Mouse (Mus musculus) stomach, embryonic 14.5 days (tissue): ENCODE results near the gene Mkrn2. TPM values are rescaled to one million over a fixed set of nuclear protein-coding genes. Genes with fewer than 3 reads are reported as not detected.

Experiments
- ATAC-seq: fragments of 200-750 bp; cut with Nextera tagmentation; 2 replicates; pipeline ENCODE4 v1.8.0; 2017; ENCODE audit warnings: low read depth, moderate TSS enrichment; ENCODE audit not compliant: insufficient number of reproducible peaks, insufficient read depth, low FRiP score
- H3K27ac ChIP-seq: fragments of 300-500 bp; sonication (generic); 2 replicates; pipeline ENCODE4 v1.5.1; 2014; ENCODE audit warnings: mild to moderate bottlenecking, low read length, moderate library complexity, mixed read lengths
- H3K27me3 ChIP-seq: fragments of 300-500 bp; sonication (generic); 2 replicates; pipeline ENCODE4 v1.6.1; 2014; ENCODE audit warnings: low read length, control low read depth, mixed read lengths; ENCODE audit not compliant: control insufficient read depth, insufficient read depth
- H3K36me3 ChIP-seq: fragments of 300-500 bp; sonication (generic); 2 replicates; pipeline ENCODE4 v1.6.1; 2014; ENCODE audit warnings: mild to moderate bottlenecking, control low read depth, low read length, moderate library complexity, mixed read lengths; ENCODE audit not compliant: control insufficient read depth, insufficient read depth
- H3K4me1 ChIP-seq: fragments of 300-500 bp; sonication (generic); 2 replicates; pipeline ENCODE4 v1.6.1; 2014; ENCODE audit warnings: low read length, control low read depth, mixed read lengths; ENCODE audit not compliant: control insufficient read depth, insufficient read depth
- H3K4me2 ChIP-seq: fragments of 300-500 bp; sonication (generic); replicated peaks from 2 replicates; pipeline ENCODE4 v1.6.1; 2014; ENCODE audit warnings: low read depth, low read length, control low read depth
- H3K4me3 ChIP-seq: fragments of 300-500 bp; sonication (generic); 2 replicates; pipeline ENCODE4 v1.5.1; 2014; ENCODE audit warnings: low read depth, low read length, control low read depth
- H3K9ac ChIP-seq: fragments of 300-500 bp; sonication (generic); replicated peaks from 2 replicates; pipeline ENCODE4 v1.6.1; 2014; ENCODE audit warnings: low read depth, mild to moderate bottlenecking, control low read depth, low read length, moderate library complexity, mixed read lengths
- H3K9me3 ChIP-seq: fragments of 300-500 bp; sonication (generic); 2 replicates; pipeline ENCODE4 v1.6.1; 2016; ENCODE audit warnings: low read depth, low read length, control low read depth; ENCODE audit not compliant: control insufficient read depth
- WGBS: fragments of 180-500 bp; shearing (Covaris S2); extraction: QIAGEN DNeasy Blood & Tissue Kit; methylation state at CpG from one replicate; pipeline ENCODE4 v1.1.7; 2014; 5-methylcytosine and 5-hydroxymethylcytosine counted together
- polyA plus RNA-seq: library from polyadenylated mRNA; unstranded; fragments of >200 nt; fragmentation: Nextera tagmentation; extraction: Ambion mirVana; gene quantifications from 2 replicates; pipeline ENCODE4 v1.2.1, GENCODE M21; 2014

Mkrn2 gene
- polyA plus RNA-seq, 1 experiment from 2014 or later, result 32.5 TPM

- H3K4me2 ChIP-seq, result no peak overlapping the region
- H3K4me1 ChIP-seq, result peaks cover 23% of the 10 kb centered on the region
- ATAC-seq, result peak; percentile 75
- no peak overlapping the region for H3K9ac ChIP-seq
- no peaks in the 10 kb centered on the region for H3K27me3 ChIP-seq
- 0 out of 2 replicates have a peak overlapping the region, but pooled peaks have one; percentile 46 for H3K27ac ChIP-seq
- H3K36me3 ChIP-seq, result no peaks in the 10 kb centered on the region
- WGBS, result 39% methylated on average over 5 of the region's 5 CpGs
- H3K9me3 ChIP-seq, result no peaks in the 10 kb centered on the region
- H3K4me3 ChIP-seq, result no peak overlapping the region
These were observed 49.0 kb downstream of the Mkrn2 start for GRCm38 (mm10) chr6:115650476-115651427.

- ATAC-seq, result no peak
- Histone ChIP-seq H3K27me3 (no peaks in the 10 kb centered on the region), H3K27ac (no peak overlapping the region)
These were observed 50.0 kb downstream of the Mkrn2 start for GRCm38 (mm10) chr6:115651719-115652118.

GRCm38 (mm10) chr6:115653939-115654338 lies 52.2 kb downstream of the Mkrn2 start:
- WGBS, result 34% methylated on average over 2 of the region's 2 CpGs
- no peaks in the 10 kb centered on the region for H3K27me3 ChIP-seq
- no peaks in the 10 kb centered on the region for H3K9me3 ChIP-seq
- no peak overlapping the region for H3K27ac ChIP-seq
- H3K9ac ChIP-seq, result no peak overlapping the region
- no peaks in the 10 kb centered on the region for H3K36me3 ChIP-seq
- no peak overlapping the region for H3K4me2 ChIP-seq
- H3K4me1 ChIP-seq, result peaks cover 23% of the 10 kb centered on the region
- H3K4me3 ChIP-seq, result no peak overlapping the region
- ATAC-seq, result no peak

More at GRCm38 (mm10) chr6:115651719-115652118, 50.0 kb downstream of the Mkrn2 start:
- H3K9ac ChIP-seq, result no peak overlapping the region
- peaks cover 23% of the 10 kb centered on the region for H3K4me1 ChIP-seq
- no peak overlapping the region for H3K4me2 ChIP-seq
- no peaks in the 10 kb centered on the region for H3K9me3 ChIP-seq
- no peak overlapping the region for H3K4me3 ChIP-seq
- no peaks in the 10 kb centered on the region for H3K36me3 ChIP-seq

- ATAC-seq, result no peak
- H3K4me2 ChIP-seq, result no peak overlapping the region
These were observed 57.1 kb downstream of the Mkrn2 start for GRCm38 (mm10) chr6:115658802-115659201.

GRCm38 (mm10) chr6:115664268-115664667 lies 62.6 kb downstream of the Mkrn2 start:
- no peak overlapping the region for H3K9ac ChIP-seq
- WGBS, result 85% methylated on average over 3 of the region's 3 CpGs
- H3K4me3 ChIP-seq, result no peak overlapping the region
- no peak for ATAC-seq
- no peak overlapping the region for H3K27ac ChIP-seq
- no peaks in the 10 kb centered on the region for H3K36me3 ChIP-seq
- H3K27me3 ChIP-seq, result no peaks in the 10 kb centered on the region
- no peaks in the 10 kb centered on the region for H3K9me3 ChIP-seq
- H3K4me1 ChIP-seq, result peaks cover 9% of the 10 kb centered on the region; the same call in 1 of the 2 replicates
- H3K4me2 ChIP-seq, result no peak overlapping the region

More at GRCm38 (mm10) chr6:115658802-115659201, 57.1 kb downstream of the Mkrn2 start:
- no peak overlapping the region for H3K27ac ChIP-seq
- H3K4me3 ChIP-seq, result no peak overlapping the region
- H3K36me3 ChIP-seq, result no peaks in the 10 kb centered on the region
- H3K9me3 ChIP-seq, result no peaks in the 10 kb centered on the region
- H3K4me1 ChIP-seq, result no peaks in the 10 kb centered on the region
- no peaks in the 10 kb centered on the region for H3K27me3 ChIP-seq
- H3K9ac ChIP-seq, result no peak overlapping the region

- H3K4me2 ChIP-seq, result no peak overlapping the region
- no peak for ATAC-seq
- H3K27me3 ChIP-seq, result no peaks in the 10 kb centered on the region
- peaks cover 9% of the 10 kb centered on the region; the same call in 1 of the 2 replicates for H3K4me1 ChIP-seq
- no peak overlapping the region for H3K9ac ChIP-seq
- WGBS, result 76% methylated on average over 4 of the region's 4 CpGs
- no peaks in the 10 kb centered on the region for H3K9me3 ChIP-seq
- H3K36me3 ChIP-seq, result no peaks in the 10 kb centered on the region
- no peak overlapping the region for H3K4me3 ChIP-seq
- H3K27ac ChIP-seq, result no peak overlapping the region
These were observed 64.9 kb downstream of the Mkrn2 start for GRCm38 (mm10) chr6:115666641-115667040.

Other genes starting within 250 kb of the Mkrn2 start
- 11.7 and 12.7 TPM in 2 replicates for gene Pparg, start 241.0 kb upstream of the Mkrn2 start, polyA plus RNA-seq
- 27.7 and 31.7 TPM in 2 replicates for gene Tsen2, start 57.2 kb upstream of the Mkrn2 start, polyA plus RNA-seq
- gene Mkrn2os, start 9.3 kb upstream of the Mkrn2 start, polyA plus RNA-seq, result 7.0 and 7.9 TPM in 2 replicates
- 129 and 131 TPM in 2 replicates for gene Raf1, start 74.7 kb downstream of the Mkrn2 start, polyA plus RNA-seq
- gene Tmem40, start 160.5 kb downstream of the Mkrn2 start, polyA plus RNA-seq, result 3.3 and 4.8 TPM in 2 replicates
- 27.7 and 31.0 TPM in 2 replicates for gene Cand2, start 172.6 kb downstream of the Mkrn2 start, polyA plus RNA-seq
- gene Rpl32, start 206.8 kb downstream of the Mkrn2 start, polyA plus RNA-seq, result 2,694 and 2,736 TPM in 2 replicates
- gene Efcab12, start 236.5 kb downstream of the Mkrn2 start, polyA plus RNA-seq, result 0.87 and 0.91 TPM in 2 replicates